Mouse (Mus musculus) myocyte (in vitro differentiated cells): Measurements from ENCODE around the gene Gpbar1. TPM values are rescaled to one million over a fixed set of nuclear protein-coding genes. Genes with fewer than 3 reads are reported as not detected.

Experiments
- H3K27me3 ChIP-seq: one replicate; pipeline ENCODE4 v1.6.1; 2011; ENCODE audit not compliant: control insufficient read depth, insufficient read depth, insufficient read length
- H3K36me3 ChIP-seq: one replicate; pipeline ENCODE4 v1.6.1; 2011; ENCODE audit not compliant: control insufficient read depth, insufficient read depth
- H3K4me2 ChIP-seq: one replicate; pipeline ENCODE4 v1.6.1; 2011; ENCODE audit warnings: low read depth, control low read depth
- H3K4me3 ChIP-seq: one replicate; pipeline ENCODE4 v1.5.1; 2011; ENCODE audit warnings: mild to moderate bottlenecking, control low read depth, moderate library complexity
- H3K79me2 ChIP-seq: one replicate; pipeline ENCODE4 v1.6.1; 2011; ENCODE audit not compliant: control insufficient read depth, insufficient read depth
- H3ac ChIP-seq: one replicate; pipeline ENCODE4 v1.6.1; 2011; ENCODE audit not compliant: control insufficient read depth, insufficient read length
- CEBPB ChIP-seq: IDR thresholded peaks from 2 replicates; pipeline ENCODE4 v1.6.1; 2011; ENCODE audit warnings: mild to moderate bottlenecking, moderate library complexity; ENCODE audit not compliant: poor library complexity, insufficient read depth, severe bottlenecking
- E2F4 ChIP-seq: IDR thresholded peaks from one replicate; pipeline ENCODE4 v1.6.1; 2011; ENCODE audit warnings: mild to moderate bottlenecking, control low read depth, moderate library complexity; ENCODE audit not compliant: insufficient read depth
- MAX ChIP-seq: IDR thresholded peaks from one replicate; pipeline ENCODE4 v1.6.1; 2011; ENCODE audit warnings: low read depth, mild to moderate bottlenecking, control low read depth
- MYOD1 ChIP-seq, 3 experiments: IDR thresholded peaks; one replicate each; pipeline ENCODE4 v1.6.1; 2011; ENCODE audit warnings: control low read depth in 2 of 3, low read depth in 2 of 3, mild to moderate bottlenecking in 2 of 3, moderate library complexity in 1 of 3; ENCODE audit not compliant: insufficient read length in 2 of 3, control insufficient read depth in 1 of 3
- MYOG ChIP-seq, 3 experiments: IDR thresholded peaks; one replicate each; pipeline ENCODE4 v1.6.1; 2011; ENCODE audit warnings: control low read depth in 2 of 3, low read depth in 2 of 3, mild to moderate bottlenecking in 2 of 3; ENCODE audit not compliant: insufficient read length in 2 of 3, control insufficient read depth in 1 of 3, insufficient read depth in 1 of 3
- POLR2A ChIP-seq: IDR thresholded peaks from one replicate; pipeline ENCODE4 v1.6.1; 2011; ENCODE audit warnings: low read depth, mild to moderate bottlenecking, control low read depth, moderate library complexity; ENCODE audit not compliant: insufficient read length
- POLR2AphosphoS2 ChIP-seq: IDR thresholded peaks from one replicate; pipeline ENCODE4 v1.6.1; 2011; ENCODE audit warnings: low read depth, control low read depth; ENCODE audit not compliant: insufficient read length
- REST ChIP-seq: IDR thresholded peaks from one replicate; pipeline ENCODE4 v1.6.1; 2011; ENCODE audit warnings: mild to moderate bottlenecking, control low read depth, moderate library complexity; ENCODE audit not compliant: insufficient read depth, insufficient read length
- SRF ChIP-seq: IDR thresholded peaks from one replicate; pipeline ENCODE4 v1.6.1; 2011; ENCODE audit warnings: low read depth; ENCODE audit not compliant: control insufficient read depth, insufficient read length
- TCF12 ChIP-seq: IDR thresholded peaks from one replicate; pipeline ENCODE4 v1.6.1; 2011; ENCODE audit warnings: mild to moderate bottlenecking, control low read depth; ENCODE audit not compliant: poor library complexity, insufficient read depth, severe bottlenecking
- TCF3 ChIP-seq: IDR thresholded peaks from one replicate; pipeline ENCODE4 v1.6.1; 2011; ENCODE audit warnings: low read depth, control low read depth; ENCODE audit not compliant: insufficient read length
- USF1 ChIP-seq: IDR thresholded peaks from one replicate; pipeline ENCODE4 v1.6.1; 2011; ENCODE audit warnings: low read depth, mild to moderate bottlenecking, control low read depth, moderate library complexity
- polyA plus RNA-seq: library from polyadenylated mRNA; unstranded; fragments of >200 nt; fragmentation: generic; extraction: Trizol; gene quantifications from one replicate; pipeline ENCODE4 v1.2.1, GENCODE M21; 2012; ENCODE audit warnings: missing spikeins

Gpbar1 gene
- polyA plus RNA-seq, 1 experiment, result 0.14 TPM

- Histone ChIP-seq H3K27me3 (no peaks in the 10 kb centered on the region), H3K4me2 (no peak overlapping the region), H3ac (no peak overlapping the region), H3K79me2 (peaks cover 15% of the 10 kb centered on the region), H3K36me3 (peaks cover 48% of the 10 kb centered on the region), H3K4me3 (no peak overlapping the region)
- no peak for TF ChIP-seq TCF3
- TF ChIP-seq REST, result no peak
- TF ChIP-seq TCF12, result no peak
- no peak for TF ChIP-seq SRF
- no peak for TF ChIP-seq USF1
- no peak for TF ChIP-seq E2F4
- TF ChIP-seq CEBPB, result no peak
- no peak for TF ChIP-seq MAX
- no peak for TF ChIP-seq MYOD1 (IDR thresholded peaks at IDR 0.05; ENCODE audit: control insufficient read depth in 1 of 3, insufficient read length in 2 of 3, low read depth in 2 of 3)
- no peak for TF ChIP-seq MYOG (IDR thresholded peaks at IDR 0.05; ENCODE audit: control insufficient read depth in 1 of 3, insufficient read depth in 1 of 3, insufficient read length in 2 of 3, low read depth in 2 of 3)
- TF ChIP-seq POLR2A, result no peak
- TF ChIP-seq POLR2AphosphoS2, result no peak
These were observed 11.4 kb downstream of the Gpbar1 start for GRCm38 (mm10) chr1:74289740-74290139.

- peak; percentile 32 for TF ChIP-seq POLR2AphosphoS2
- no peak for TF ChIP-seq TCF3
- Histone ChIP-seq H3K27me3 (no peaks in the 10 kb centered on the region), H3K79me2 (peaks cover 15% of the 10 kb centered on the region), H3ac (no peak overlapping the region), H3K4me3 (no peak overlapping the region), H3K4me2 (no peak overlapping the region), H3K36me3 (peaks cover 48% of the 10 kb centered on the region)
These were observed 11.8 kb downstream of the Gpbar1 start for GRCm38 (mm10) chr1:74290141-74290540.

- H3K36me3 ChIP-seq, result peaks cover 43% of the 10 kb centered on the region
- peak overlapping the region; percentile 7 for H3K4me3 ChIP-seq
- no peak overlapping the region for H3K4me2 ChIP-seq
- H3K27me3 ChIP-seq, result no peaks in the 10 kb centered on the region
- peaks cover 15% of the 10 kb centered on the region for H3K79me2 ChIP-seq
- peak; percentile 29 for TF ChIP-seq POLR2A
- no peak for TF ChIP-seq USF1
- no peak for TF ChIP-seq SRF
- TF ChIP-seq CEBPB, result no peak
- TF ChIP-seq POLR2AphosphoS2, result peak; percentile 22
- TF ChIP-seq MYOG (IDR thresholded peaks at IDR 0.05; ENCODE audit: control insufficient read depth in 1 of 3, insufficient read depth in 1 of 3, insufficient read length in 2 of 3, low read depth in 2 of 3), result no peak
- no peak for TF ChIP-seq MAX
- no peak for TF ChIP-seq REST
- no peak for TF ChIP-seq TCF12
- TF ChIP-seq E2F4, result no peak
- TF ChIP-seq MYOD1 (IDR thresholded peaks at IDR 0.05; ENCODE audit: control insufficient read depth in 1 of 3, insufficient read length in 2 of 3, low read depth in 2 of 3), result no peak
- H3ac ChIP-seq, result no peak overlapping the region
These were observed 14.1 kb downstream of the Gpbar1 start for GRCm38 (mm10) chr1:74292331-74293020.

GRCm38 (mm10) chr1:74293306-74293960, 15.1 kb downstream of the Gpbar1 start:
- Histone ChIP-seq H3K36me3 (peaks cover 39% of the 10 kb centered on the region), H3K27me3 (no peaks in the 10 kb centered on the region)
- TF ChIP-seq USF1, result no peak
- TF ChIP-seq POLR2AphosphoS2, result no peak
- TF ChIP-seq TCF12, result no peak
- no peak for TF ChIP-seq POLR2A
- no peak for TF ChIP-seq E2F4
- TF ChIP-seq MYOD1 (IDR thresholded peaks at IDR 0.05; ENCODE audit: control insufficient read depth in 1 of 3, insufficient read length in 2 of 3, low read depth in 2 of 3), result no peak
- TF ChIP-seq REST, result no peak
- TF ChIP-seq MAX, result no peak

GRCm38 (mm10) chr1:74294090-74294643, 15.8 kb downstream of the Gpbar1 start:
- Histone ChIP-seq H3K27me3 (no peaks in the 10 kb centered on the region), H3K4me3 (peak overlapping the region; percentile 7), H3ac (no peak overlapping the region), H3K36me3 (peaks cover 32% of the 10 kb centered on the region), H3K79me2 (peaks cover 29% of the 10 kb centered on the region), H3K4me2 (peak overlapping the region; percentile 53)
- TF ChIP-seq MYOD1 (IDR thresholded peaks at IDR 0.05; ENCODE audit: control insufficient read depth in 1 of 3, insufficient read length in 2 of 3, low read depth in 2 of 3), result peak; percentile 31 to 93 (median 57)
- no peak for TF ChIP-seq USF1
- peak; percentile 58 to 90 (median 70) for TF ChIP-seq MYOG (IDR thresholded peaks at IDR 0.05; ENCODE audit: control insufficient read depth in 1 of 3, insufficient read depth in 1 of 3, insufficient read length in 2 of 3, low read depth in 2 of 3)
- no peak for TF ChIP-seq SRF
- TF ChIP-seq TCF12, result no peak
- TF ChIP-seq POLR2A, result peak; percentile 20
- TF ChIP-seq CEBPB, result no peak

More at GRCm38 (mm10) chr1:74293306-74293960, 15.1 kb downstream of the Gpbar1 start:
- peak overlapping the region; percentile 7 for H3K4me3 ChIP-seq
- H3K4me2 ChIP-seq, result peak overlapping the region; percentile 53
- peaks cover 22% of the 10 kb centered on the region for H3K79me2 ChIP-seq
- no peak overlapping the region for H3ac ChIP-seq
